Mouse (Mus musculus) ovary, postnatal 10 days (tissue): ENCODE results near the gene Defa26.
"Not testable (repeated sequence)": the region's sequence is repeated elsewhere in the genome, so short reads cannot be mapped to it uniquely, and the experiment has no call there.

ENCODE experiments used
- DNase-seq: peaks from one replicate; pipeline ENCODE4 v3.0.0; 2022; ENCODE audit warnings: low spot score

Defa26 gene

DNA sequence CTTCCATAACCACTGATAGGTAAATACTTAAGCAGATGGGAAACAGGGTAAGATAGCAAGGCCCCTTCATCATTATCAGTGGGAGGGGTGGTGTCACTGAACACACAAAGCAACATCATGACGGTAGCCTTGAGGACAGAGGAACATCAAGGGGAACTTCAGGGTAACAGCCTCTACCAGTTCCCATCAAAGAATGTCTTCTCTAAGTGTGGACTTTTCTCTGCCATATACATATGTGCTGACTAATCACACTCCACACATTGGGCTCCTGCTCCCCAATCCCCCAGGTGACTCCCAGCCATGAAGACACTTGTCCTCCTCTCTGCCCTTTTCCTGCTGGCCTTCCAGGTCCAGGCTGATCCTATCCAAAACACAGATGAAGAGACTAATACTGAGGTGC lies at the start of gene Defa26:
Defa26 (plus strand) TSS at position 301 of the 400 bp plus-strand sequence.
- DNase-seq = not testable (repeated sequence)

DNA sequence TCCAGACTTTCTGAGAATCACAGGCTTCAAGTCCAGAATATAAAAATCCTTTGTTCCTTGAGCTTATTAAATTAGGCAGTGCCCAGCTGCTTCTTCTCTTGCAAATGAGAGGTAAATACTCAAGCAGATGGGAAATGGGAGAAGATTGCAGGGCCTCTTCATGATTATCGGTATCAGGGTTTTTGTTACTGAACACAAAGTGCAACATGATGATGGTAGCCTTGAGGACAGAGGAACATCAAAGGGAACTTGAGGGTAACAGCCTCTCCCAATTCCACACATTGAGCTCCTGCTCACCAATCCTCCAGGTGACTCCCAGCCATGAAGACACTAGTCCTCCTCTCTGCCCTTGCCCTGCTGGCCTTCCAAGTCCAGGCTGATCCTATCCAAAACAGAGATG lies 35.3 kb upstream of the Defa26 start, which contains the start of gene Defa28:
Defa28 (plus strand) TSS at position 301 of the 400 bp plus-strand sequence.
- DNase-seq = not testable (repeated sequence)

DNA sequence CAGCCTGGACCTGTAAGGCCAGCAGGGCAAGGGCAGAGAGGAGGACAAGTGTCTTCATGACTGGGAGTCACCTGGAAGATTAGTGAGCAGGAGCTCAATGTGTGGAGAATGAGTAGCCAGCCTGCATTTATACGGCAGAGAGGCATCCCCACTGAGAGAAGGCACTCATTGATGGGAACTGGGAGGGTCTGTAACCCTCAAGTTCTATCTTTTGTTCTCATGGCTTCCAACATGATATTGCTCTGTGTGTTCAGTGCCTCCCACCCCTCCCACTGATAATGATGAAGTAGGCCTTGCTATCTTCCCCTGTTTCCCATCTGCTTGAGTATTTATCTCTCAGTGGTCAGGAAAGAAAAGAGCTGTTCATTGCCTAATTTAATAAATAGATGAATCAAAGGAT lies 23.6 kb upstream of the Defa26 start, which contains the start of gene Gm7861:
Gm7861 (minus strand) TSS at position 101 of the 400 bp plus-strand sequence.
- not testable (repeated sequence) for DNase-seq

DNA sequence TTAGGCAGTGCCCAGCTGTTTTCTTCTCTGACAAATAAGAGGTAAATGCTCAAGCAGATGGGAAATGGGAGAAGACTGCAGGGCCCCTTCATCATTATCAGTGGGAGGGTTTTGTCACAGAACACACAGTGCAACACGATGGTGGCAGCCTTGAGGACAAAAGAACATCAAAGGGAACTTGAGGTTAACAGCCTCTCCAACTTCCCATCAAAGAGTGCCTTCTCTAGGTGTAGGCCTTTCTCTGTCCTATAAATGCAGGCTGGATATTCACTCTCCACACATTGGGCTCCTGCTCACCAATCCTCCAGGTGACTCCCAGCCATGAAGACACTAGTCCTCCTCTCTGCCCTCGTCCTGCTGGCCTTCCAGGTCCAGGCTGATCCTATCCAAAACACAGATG lies 37.5 kb downstream of the Defa26 start, which contains the start of gene Defa17:
Defa17 (plus strand) TSS at position 301 of the 400 bp plus-strand sequence.
- DNase-seq = not testable (repeated sequence)

DNA sequence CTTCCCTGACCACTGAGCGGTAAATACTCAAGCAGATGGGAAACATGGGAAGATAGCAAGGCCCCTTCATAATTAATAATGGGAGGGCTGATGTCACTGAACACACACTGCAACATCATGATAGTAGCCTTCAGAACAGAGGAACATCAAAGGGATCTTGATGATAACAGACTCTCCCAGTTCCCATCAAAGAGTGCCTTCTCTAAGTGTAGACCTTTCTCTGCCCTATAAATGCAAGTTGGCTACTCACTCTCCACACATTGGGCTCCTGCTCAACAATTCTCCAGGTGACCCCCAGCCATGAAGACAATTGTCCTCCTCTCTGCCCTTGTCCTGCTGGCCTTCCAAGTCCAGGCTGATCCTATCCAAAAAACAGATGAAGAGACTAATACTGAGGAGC lies 47.5 kb downstream of the Defa26 start, which contains the start of gene Defa34:
Defa34 (plus strand) TSS at position 301 of the 400 bp plus-strand sequence.
- not testable (repeated sequence) for DNase-seq
